Mouse (Mus musculus) lung, embryonic 16.5 days (tissue): ENCODE data around the gene Ubqln5. TPM values are rescaled to one million over a fixed set of nuclear protein-coding genes. Genes with fewer than 3 reads are reported as not detected.

Experiments
- ATAC-seq: fragments of 200-750 bp; cut with Nextera tagmentation; 2 replicates; pipeline ENCODE4 v1.8.0; 2017; ENCODE audit warnings: low read depth, mild to moderate bottlenecking, moderate library complexity
- H3K27ac ChIP-seq: fragments of 300-500 bp; sonication (generic); 2 replicates; pipeline ENCODE4 v1.5.1; 2014; ENCODE audit warnings: mild to moderate bottlenecking, control low read depth, low read length
- H3K27me3 ChIP-seq: fragments of 300-500 bp; sonication (generic); 2 replicates; pipeline ENCODE4 v1.6.1; 2014; ENCODE audit warnings: low read depth, low read length, mixed read lengths; ENCODE audit not compliant: control insufficient read depth, insufficient read depth
- H3K36me3 ChIP-seq: fragments of 300-500 bp; sonication (generic); 2 replicates; pipeline ENCODE4 v1.6.1; 2014; ENCODE audit warnings: low read length; ENCODE audit not compliant: control insufficient read depth, insufficient read depth
- H3K4me1 ChIP-seq: fragments of 300-500 bp; sonication (generic); replicated peaks from 2 replicates; pipeline ENCODE4 v1.6.1; 2014; ENCODE audit warnings: low read length, mixed read lengths; ENCODE audit not compliant: control insufficient read depth, insufficient read depth
- H3K4me2 ChIP-seq: fragments of 300-500 bp; sonication (generic); 2 replicates; pipeline ENCODE4 v1.6.1; 2014; ENCODE audit warnings: low read depth, low read length, control low read depth
- H3K4me3 ChIP-seq: fragments of 300-500 bp; sonication (generic); 2 replicates; pipeline ENCODE4 v1.5.1; 2014; ENCODE audit warnings: mild to moderate bottlenecking, low read length, control low read depth
- H3K9ac ChIP-seq: fragments of 300-500 bp; sonication (generic); 2 replicates; pipeline ENCODE4 v1.6.1; 2014; ENCODE audit warnings: low read length, control low read depth
- H3K9me3 ChIP-seq: fragments of 300-500 bp; sonication (generic); 2 replicates; pipeline ENCODE4 v1.6.1; 2016; ENCODE audit warnings: low read length; ENCODE audit not compliant: control insufficient read depth
- WGBS: fragments of 180-500 bp; shearing (Covaris S2); extraction: QIAGEN DNeasy Blood & Tissue Kit; methylation state at CpG from one replicate; pipeline ENCODE4 v1.1.7; 2014; 5-methylcytosine and 5-hydroxymethylcytosine counted together
- polyA plus RNA-seq: library from polyadenylated mRNA; unstranded; fragments of >200 nt; fragmentation: Nextera tagmentation; extraction: Ambion mirVana; gene quantifications from 2 replicates; pipeline ENCODE4 v1.2.1, GENCODE M21; 2015

Gene Ubqln5
- not detected in 2 replicates for polyA plus RNA-seq

- no peak within 1 kb of the TSS for H3K4me3 ChIP-seq
- H3K4me2 ChIP-seq = no peak within 1 kb of the TSS
- no peaks in the 10 kb centered on the region for H3K36me3 ChIP-seq
- ATAC-seq = no peak
- no peak within 1 kb of the TSS for H3K27ac ChIP-seq
- no peaks in the 10 kb centered on the region for H3K4me1 ChIP-seq
- WGBS = 83% methylated on average over 5 of the region's 5 CpGs
- no peak within 1 kb of the TSS for H3K9ac ChIP-seq
- no peaks in the 10 kb centered on the region for H3K27me3 ChIP-seq
- H3K9me3 ChIP-seq = no peaks in the 10 kb centered on the region
Observed at GRCm38 (mm10) chr7:104129726-104130125, at the start of gene Ubqln5. Gene Ubqln5, minus strand, starts transcription at chr7:104129826.

GRCm38 (mm10) chr7:104179074-104179473 is 49.4 kb upstream of the Ubqln5 start:
- Histone ChIP-seq H3K27ac (no peak overlapping the region), H3K36me3 (no peaks in the 10 kb centered on the region), H3K4me3 (no peak overlapping the region), H3K4me1 (no peaks in the 10 kb centered on the region), H3K9me3 (no peaks in the 10 kb centered on the region), H3K27me3 (no peaks in the 10 kb centered on the region), H3K9ac (no peak overlapping the region), H3K4me2 (no peak overlapping the region)
- ATAC-seq = no peak
- WGBS = 81% methylated on average over 1 of the region's 1 CpGs

- H3K36me3 ChIP-seq = no peaks in the 10 kb centered on the region
- H3K4me1 ChIP-seq = no peaks in the 10 kb centered on the region
Observed at GRCm38 (mm10) chr7:104178422-104179054, 48.9 kb upstream of the Ubqln5 start.

GRCm38 (mm10) chr7:104175085-104175484 is 45.5 kb upstream of the Ubqln5 start:
- Histone ChIP-seq H3K9me3 (no peaks in the 10 kb centered on the region), H3K27me3 (no peaks in the 10 kb centered on the region), H3K9ac (no peak overlapping the region), H3K4me1 (no peaks in the 10 kb centered on the region), H3K36me3 (no peaks in the 10 kb centered on the region), H3K4me3 (no peak overlapping the region), H3K4me2 (no peak overlapping the region), H3K27ac (no peak overlapping the region)
- whole genome bisulfite sequencing = 74% methylated on average over 1 of the region's 1 CpGs
- ATAC-seq = no peak

More at GRCm38 (mm10) chr7:104178422-104179054, 48.9 kb upstream of the Ubqln5 start:
- no peaks in the 10 kb centered on the region for H3K27me3 ChIP-seq
- no peak overlapping the region for H3K4me2 ChIP-seq
- H3K9ac ChIP-seq = no peak overlapping the region
- H3K9me3 ChIP-seq = no peaks in the 10 kb centered on the region
- H3K4me3 ChIP-seq = no peak overlapping the region
- 70% methylated on average over 5 of the region's 5 CpGs for WGBS
- ATAC-seq = no peak
- H3K27ac ChIP-seq = no peak overlapping the region

- Histone ChIP-seq H3K4me3 (no peak overlapping the region), H3K4me2 (no peak overlapping the region), H3K9ac (no peak overlapping the region), H3K27ac (no peak overlapping the region), H3K9me3 (no peaks in the 10 kb centered on the region), H3K36me3 (no peaks in the 10 kb centered on the region), H3K4me1 (no peaks in the 10 kb centered on the region), H3K27me3 (no peaks in the 10 kb centered on the region)
- peak; percentile 61; the same call in 1 of the 2 replicates for ATAC-seq
- WGBS = 54% methylated on average over 6 of the region's 6 CpGs
Observed at GRCm38 (mm10) chr7:104169634-104170204, 40.1 kb upstream of the Ubqln5 start.

GRCm38 (mm10) chr7:104167105-104167504 is 37.5 kb upstream of the Ubqln5 start:
- H3K4me2 ChIP-seq = no peak overlapping the region
- H3K4me3 ChIP-seq = no peak overlapping the region
- 70% methylated on average over 6 of the region's 6 CpGs for WGBS
- H3K27me3 ChIP-seq = no peaks in the 10 kb centered on the region
- no peaks in the 10 kb centered on the region for H3K4me1 ChIP-seq
- 0 out of 2 replicates have a peak, but pooled peaks have one; percentile 34 for ATAC-seq
- no peaks in the 10 kb centered on the region for H3K9me3 ChIP-seq
- no peak overlapping the region for H3K9ac ChIP-seq
- no peak overlapping the region for H3K27ac ChIP-seq
- no peaks in the 10 kb centered on the region for H3K36me3 ChIP-seq

- Histone ChIP-seq H3K4me1 (no peaks in the 10 kb centered on the region), H3K4me3 (no peak within 1 kb of the TSS), H3K36me3 (no peaks in the 10 kb centered on the region), H3K9ac (no peak within 1 kb of the TSS), H3K27ac (no peak within 1 kb of the TSS), H3K4me2 (no peak within 1 kb of the TSS), H3K27me3 (no peaks in the 10 kb centered on the region), H3K9me3 (no peaks in the 10 kb centered on the region)
- no peak for ATAC-seq
- 89% methylated on average over 2 of the region's 2 CpGs for WGBS
Observed at GRCm38 (mm10) chr7:104150456-104150855, 20.8 kb upstream of the Ubqln5 start, which contains the start of gene Ubqlnl. Gene Ubqlnl, minus strand, starts transcription at chr7:104150556.

GRCm38 (mm10) chr7:104143179-104143578 is 13.6 kb upstream of the Ubqln5 start, which contains the start of gene Ubqln3:
Gene Ubqln3, minus strand, starts transcription at chr7:104143279.
- Histone ChIP-seq H3K9me3 (no peaks in the 10 kb centered on the region), H3K36me3 (no peaks in the 10 kb centered on the region), H3K27ac (no peak within 1 kb of the TSS), H3K4me1 (no peaks in the 10 kb centered on the region), H3K27me3 (no peaks in the 10 kb centered on the region), H3K9ac (no peak within 1 kb of the TSS), H3K4me3 (no peak within 1 kb of the TSS), H3K4me2 (no peak within 1 kb of the TSS)
- WGBS = 70% methylated on average over 3 of the region's 3 CpGs
- no peak for ATAC-seq

GRCm38 (mm10) chr7:104137305-104137704 is 7.7 kb upstream of the Ubqln5 start, which contains the start of gene Olfr643:
Gene Olfr643, minus strand, starts transcription at chr7:104137405.
- WGBS = 56% methylated on average over 5 of the region's 5 CpGs
- no peaks in the 10 kb centered on the region for H3K36me3 ChIP-seq
- no peak within 1 kb of the TSS for H3K9ac ChIP-seq
- H3K4me2 ChIP-seq = no peak within 1 kb of the TSS
- H3K9me3 ChIP-seq = no peaks in the 10 kb centered on the region
- no peaks in the 10 kb centered on the region for H3K27me3 ChIP-seq
- no peak; the same call in 1 of the 2 replicates for ATAC-seq
- H3K4me1 ChIP-seq = no peaks in the 10 kb centered on the region
- no peak within 1 kb of the TSS for H3K27ac ChIP-seq
- no peak within 1 kb of the TSS for H3K4me3 ChIP-seq
